Mouse (Mus musculus) heart, postnatal 0 days (tissue): ENCODE results near the gene Brap. TPM values are rescaled to one million over a fixed set of nuclear protein-coding genes. Genes with fewer than 3 reads are reported as not detected.

Experiments used
- ATAC-seq: fragments of 200-750 bp; cut with Nextera tagmentation; 2 replicates; pipeline ENCODE4 v1.8.0; 2017; ENCODE audit warnings: low read depth, moderate number of reproducible peaks, moderate library complexity; ENCODE audit not compliant: insufficient read depth
- DNase-seq: peaks from one replicate; pipeline ENCODE4 v3.0.0-alpha.2; 2016; ENCODE audit warnings: low spot score
- H3K27ac ChIP-seq: fragments of 300-500 bp; sonication (generic); 2 replicates; pipeline ENCODE4 v1.5.1; 2014; ENCODE audit warnings: low read depth, mild to moderate bottlenecking
- H3K27me3 ChIP-seq: fragments of 300-500 bp; sonication (generic); 2 replicates; pipeline ENCODE4 v1.6.1; 2014; ENCODE audit warnings: low read length, mixed read lengths; ENCODE audit not compliant: control insufficient read depth, insufficient read depth
- H3K36me3 ChIP-seq: fragments of 300-500 bp; sonication (generic); replicated peaks from 2 replicates; pipeline ENCODE4 v1.6.1; 2014; ENCODE audit warnings: low read length, mixed read lengths; ENCODE audit not compliant: control insufficient read depth, insufficient read depth
- H3K4me1 ChIP-seq: fragments of 300-500 bp; sonication (generic); 2 replicates; pipeline ENCODE4 v1.6.1; 2014; ENCODE audit warnings: antibody characterized with exemption; ENCODE audit not compliant: control insufficient read depth, insufficient read depth
- H3K4me2 ChIP-seq: fragments of 300-500 bp; sonication (generic); 2 replicates; pipeline ENCODE4 v1.6.1; 2014; ENCODE audit warnings: low read depth, mild to moderate bottlenecking, low read length, moderate library complexity
- H3K4me3 ChIP-seq: fragments of 300-500 bp; sonication (generic); 2 replicates; pipeline ENCODE4 v1.5.1; 2014; ENCODE audit warnings: low read depth, low read length
- H3K9ac ChIP-seq: fragments of 300-500 bp; sonication (generic); replicated peaks from 2 replicates; pipeline ENCODE4 v1.6.1; 2014; ENCODE audit warnings: low read depth, low read length, mixed read lengths
- H3K9me3 ChIP-seq: fragments of 300-500 bp; sonication (generic); replicated peaks from 2 replicates; pipeline ENCODE4 v1.6.1; 2016; ENCODE audit warnings: low read length; ENCODE audit not compliant: control insufficient read depth
- CTCF ChIP-seq: IDR thresholded peaks from 2 replicates; pipeline ENCODE4 v1.5.1; 2016; ENCODE audit warnings: antibody characterized with exemption, control low read depth, low read depth
- EP300 ChIP-seq: IDR thresholded peaks from 2 replicates; pipeline ENCODE4 v1.6.1; 2016; ENCODE audit warnings: antibody characterized with exemption, low read depth
- WGBS: fragments of 180-500 bp; shearing (Covaris S2); extraction: QIAGEN DNeasy Blood & Tissue Kit; methylation state at CpG from one replicate; pipeline ENCODE4 v1.1.7; 2014; 5-methylcytosine and 5-hydroxymethylcytosine counted together
- polyA plus RNA-seq: library from polyadenylated mRNA; unstranded; fragments of >200 nt; fragmentation: Nextera tagmentation; extraction: Ambion mirVana; gene quantifications from 2 replicates; pipeline ENCODE4 v1.2.1, GENCODE M21; 2015
- total RNA-seq: library from RNA; depleted of rRNA; stranded (reverse); fragments of >200 nt; gene quantifications from 2 replicates; pipeline ENCODE4 v1.2.3, GENCODE M21; 2014; ENCODE audit warnings: low replicate concordance

Gene Brap
- total and polyA plus RNA-seq, 2 experiments from 2014 or later = 23.2 to 32.9 TPM

- peak overlapping the region; percentile 94 for H3K4me3 ChIP-seq
- ATAC-seq (peak; percentile 45), DNase-seq (peak; percentile 58)
- H3K9ac ChIP-seq = peak overlapping the region; percentile 100
- H3K27ac ChIP-seq = peak overlapping the region; percentile 99
- under 1% methylated on average over 56 of the region's 66 CpGs for WGBS
- H3K4me1 ChIP-seq = peaks cover 21% of the 10 kb centered on the region
- no peak for TF ChIP-seq EP300
- no peak for TF ChIP-seq CTCF
- H3K9me3 ChIP-seq = no peaks in the 10 kb centered on the region
- H3K36me3 ChIP-seq = no peaks in the 10 kb centered on the region
- H3K4me2 ChIP-seq = peak overlapping the region; percentile 78
- no peaks in the 10 kb centered on the region for H3K27me3 ChIP-seq
Measured at GRCm38 (mm10) chr5:121712232-121712933, 52.0 kb downstream of the Brap start.

- H3K9ac ChIP-seq = peak overlapping the region; percentile 100
- peak overlapping the region; percentile 94 for H3K4me3 ChIP-seq
- H3K27me3 ChIP-seq = no peaks in the 10 kb centered on the region
- DNase-seq = peak; percentile 88
- WGBS = under 1% methylated on average over 28 of the region's 32 CpGs
- ATAC-seq = peak; percentile 62
- TF ChIP-seq EP300 = no peak
- TF ChIP-seq CTCF = peak; percentile 26; the same call in 1 of the 2 replicates
- peak overlapping the region; percentile 99 for H3K27ac ChIP-seq
- peaks cover 21% of the 10 kb centered on the region for H3K4me1 ChIP-seq
- peak overlapping the region; percentile 78 for H3K4me2 ChIP-seq
- no peaks in the 10 kb centered on the region for H3K36me3 ChIP-seq
- no peaks in the 10 kb centered on the region for H3K9me3 ChIP-seq
Measured at GRCm38 (mm10) chr5:121712934-121713538, 52.7 kb downstream of the Brap start.

- DNase-seq = no peak
- WGBS = 45% methylated on average over 1 of the region's 1 CpGs
- Histone ChIP-seq H3K27me3 (no peaks in the 10 kb centered on the region), H3K36me3 (no peaks in the 10 kb centered on the region), H3K4me2 (peak overlapping the region; percentile 78), H3K4me1 (peaks cover 26% of the 10 kb centered on the region), H3K4me3 (no peak overlapping the region), H3K9ac (peak overlapping the region; percentile 100; the same call in 1 of the 2 replicates), H3K27ac (peak overlapping the region; percentile 99), H3K9me3 (no peaks in the 10 kb centered on the region)
- no peak for TF ChIP-seq EP300
- TF ChIP-seq CTCF = no peak
- no peak for ATAC-seq
Measured at GRCm38 (mm10) chr5:121714331-121714730, 54.0 kb downstream of the Brap start.

GRCm38 (mm10) chr5:121714928-121715327 lies 54.6 kb downstream of the Brap start:
- Histone ChIP-seq H3K4me3 (no peak overlapping the region), H3K27me3 (no peaks in the 10 kb centered on the region), H3K36me3 (no peaks in the 10 kb centered on the region), H3K9ac (no peak overlapping the region), H3K4me1 (peaks cover 26% of the 10 kb centered on the region), H3K9me3 (no peaks in the 10 kb centered on the region), H3K27ac (no peak overlapping the region), H3K4me2 (no peak overlapping the region)
- ATAC-seq (no peak), DNase-seq (no peak)
- 70% methylated on average over 6 of the region's 6 CpGs for WGBS
- TF ChIP-seq EP300 = no peak
- TF ChIP-seq CTCF = no peak

DNA sequence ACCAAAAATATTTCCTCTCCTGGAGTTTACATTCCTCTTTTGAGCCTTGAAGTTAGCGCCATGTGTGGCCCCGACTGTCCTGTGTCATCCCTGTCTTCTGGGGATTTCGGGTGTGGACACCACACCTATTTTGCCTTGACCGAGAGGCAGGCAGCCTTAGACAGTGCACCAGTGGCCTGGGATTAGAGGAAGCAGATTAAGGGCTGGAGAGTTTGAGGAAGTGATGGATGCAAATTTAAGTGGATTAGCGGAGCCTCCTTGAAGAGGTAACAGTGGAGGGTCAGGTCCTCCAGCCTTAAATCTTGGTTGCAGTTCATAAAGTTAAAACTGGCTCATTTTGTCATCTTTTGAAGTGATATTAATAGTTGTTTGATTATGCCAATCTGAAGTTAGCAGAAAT lies 58.1 kb downstream of the Brap start:
- H3K4me2 ChIP-seq = no peak overlapping the region
- no peaks in the 10 kb centered on the region for H3K36me3 ChIP-seq
- TF ChIP-seq CTCF = no peak
- no peak for TF ChIP-seq EP300
- 65% methylated on average over 5 of the region's 5 CpGs for WGBS
- no peak overlapping the region for H3K27ac ChIP-seq
- no peaks in the 10 kb centered on the region for H3K9me3 ChIP-seq
- H3K9ac ChIP-seq = no peak overlapping the region
- no peak for DNase-seq
- H3K27me3 ChIP-seq = no peaks in the 10 kb centered on the region
- ATAC-seq = no peak
- peaks cover 37% of the 10 kb centered on the region for H3K4me1 ChIP-seq
- H3K4me3 ChIP-seq = no peak overlapping the region
